ENCODE assay signal across 7 mouse cellular contexts in genomic region chr19:57362586-57362985, GRCm38 (mm10). TPM values are rescaled to one million over a fixed set of nuclear protein-coding genes. Genes with fewer than 3 reads are reported as not detected.
DNase-seq lines count a peak whose midpoint lies in the region; ATAC-seq and TF ChIP-seq lines count a peak whose summit lies in the region.

No protein-coding gene starts in this region.

- H3K27me3 ChIP-seq in liver, adult 2 months (ENCODE audit: control insufficient read depth, insufficient read depth, low read length) = no peaks in the 10 kb centered on the region
- no peaks in the 10 kb centered on the region for H3K27me3 ChIP-seq in embryonic facial prominence, embryonic 13.5 days
- no peaks in the 10 kb centered on the region for H3K27me3 ChIP-seq in intestine, embryonic 15.5 days (replicated peaks)
- H3K27me3 ChIP-seq in thymus, adult 2 months (ENCODE audit: control insufficient read depth, insufficient read depth, low read length) = no peaks in the 10 kb centered on the region

- no peak for TF ChIP-seq CTCF in liver, adult 2 months (IDR thresholded peaks at IDR 0.05; ENCODE audit: low read depth, low read length)
- no peak for TF ChIP-seq CTCF in thymus, adult 2 months (IDR thresholded peaks at IDR 0.05; ENCODE audit: borderline replicate concordance, control insufficient read depth, extremely low read depth, insufficient read depth, low read length, poor library complexity)

- no peak for ATAC-seq in embryonic facial prominence, embryonic 13.5 days (ENCODE audit: insufficient number of reproducible peaks, insufficient read depth, low FRiP score, low TSS enrichment, low read depth)
- no peak for ATAC-seq in intestine, embryonic 15.5 days

- no peaks in the 10 kb centered on the region for H3K9me3 ChIP-seq in embryonic facial prominence, embryonic 13.5 days
- no peaks in the 10 kb centered on the region for H3K9me3 ChIP-seq in intestine, embryonic 15.5 days

- H3K27ac ChIP-seq in liver, adult 2 months (replicated peaks; ENCODE audit: insufficient read depth, low read depth, low read length) = peak overlapping the region; percentile 91
- 0 out of 2 replicates have a peak overlapping the region, but pooled peaks have one; percentile 2 for H3K27ac ChIP-seq in embryonic facial prominence, embryonic 13.5 days
- H3K27ac ChIP-seq in intestine, embryonic 15.5 days = no peak overlapping the region
- H3K27ac ChIP-seq in thymus, adult 2 months (ENCODE audit: control insufficient read depth, insufficient read depth, low read length) = no peak overlapping the region

- 16% methylated on average over 5 of the region's 5 CpGs for WGBS in liver, adult 2 months
- WGBS in embryonic facial prominence, embryonic 13.5 days = 14% methylated on average over 5 of the region's 5 CpGs
- 35% methylated on average over 5 of the region's 5 CpGs for WGBS in intestine, embryonic 15.5 days
- 72% methylated on average over 5 of the region's 5 CpGs for WGBS in thymus, adult 2 months

- peaks cover 15% of the 10 kb centered on the region; the same call in 1 of the 2 replicates for H3K79me2 ChIP-seq in liver, adult 2 months (ENCODE audit: control insufficient read depth, insufficient read depth, low read length)

- peaks cover 30% of the 10 kb centered on the region for H3K4me1 ChIP-seq in liver, adult 2 months (ENCODE audit: control insufficient read depth, insufficient read depth, low read length)
- H3K4me1 ChIP-seq in embryonic facial prominence, embryonic 13.5 days = peaks cover 68% of the 10 kb centered on the region
- peaks cover 53% of the 10 kb centered on the region for H3K4me1 ChIP-seq in intestine, embryonic 15.5 days (replicated peaks)
- peaks cover 49% of the 10 kb centered on the region for H3K4me1 ChIP-seq in thymus, adult 2 months (replicated peaks; ENCODE audit: control insufficient read depth, insufficient read depth, low read length)

- no peak for TF ChIP-seq POLR2A in liver, adult 2 months (IDR thresholded peaks at IDR 0.05; ENCODE audit: extremely low read depth, insufficient read depth, low read length)
- TF ChIP-seq POLR2A in thymus, adult 2 months (IDR thresholded peaks at IDR 0.05; ENCODE audit: control insufficient read depth, extremely low read depth, insufficient read depth, low read length, poor library complexity) = no peak

- H3K4me2 ChIP-seq in embryonic facial prominence, embryonic 13.5 days = peak overlapping the region; percentile 69
- H3K4me2 ChIP-seq in intestine, embryonic 15.5 days (replicated peaks) = peak overlapping the region; percentile 49

- peak overlapping the region; percentile 62 for H3K9ac ChIP-seq in liver, adult 2 months (ENCODE audit: low read depth, low read length)
- peak overlapping the region; percentile 66 for H3K9ac ChIP-seq in embryonic facial prominence, embryonic 13.5 days
- H3K9ac ChIP-seq in intestine, embryonic 15.5 days = no peak overlapping the region

- H3K4me3 ChIP-seq in liver, adult 2 months (ENCODE audit: insufficient read depth, low read depth, low read length) = peak overlapping the region; percentile 38
- peak overlapping the region; percentile 30 for H3K4me3 ChIP-seq in embryonic facial prominence, embryonic 13.5 days
- H3K4me3 ChIP-seq in intestine, embryonic 15.5 days (replicated peaks) = peak overlapping the region; percentile 19
- no peak overlapping the region for H3K4me3 ChIP-seq in thymus, adult 2 months (ENCODE audit: control insufficient read depth, insufficient read depth, low read length)

- H3K36me3 ChIP-seq in liver, adult 2 months (ENCODE audit: control insufficient read depth, insufficient read depth, low read length) = 0 out of 2 replicates have a peak, but pooled peaks cover under 1% of the 10 kb centered on the region
- no peaks in the 10 kb centered on the region for H3K36me3 ChIP-seq in embryonic facial prominence, embryonic 13.5 days
- H3K36me3 ChIP-seq in intestine, embryonic 15.5 days = no peaks in the 10 kb centered on the region
- H3K36me3 ChIP-seq in thymus, adult 2 months (ENCODE audit: control insufficient read depth, insufficient read depth, low read length) = no peaks in the 10 kb centered on the region

- DNase-seq in liver, adult 2 months (ENCODE audit: extremely low read depth, low read depth, low spot score) = peak; percentile 76
- no peak for DNase-seq in liver
- DNase-seq in skeletal muscle tissue, adult 2 months (ENCODE audit: low read depth, low spot score) = peak; percentile 76
- no peak for DNase-seq in thymus, adult 2 months
- DNase-seq in thymus, postnatal 0 days (ENCODE audit: low spot score) = no peak

RNA-seq across cellular contexts. Expression of gene Fam160b1, which starts 2.1 kb away (rescaled TPM):
- total RNA-seq in liver, adult 2 months (2014; rRNA removed) = 18.4 and 21.7 TPM in 2 replicates
- 10.6 and 10.9 TPM in 2 replicates for polyA plus RNA-seq in liver, adult 2 months (2012; rRNA removed)
- polyA plus RNA-seq in embryonic facial prominence, embryonic 13.5 days (2015; fragmentation: Nextera tagmentation; extraction: Ambion mirVana) = 15.2 and 16.6 TPM in 2 replicates
- 11.7 and 12.8 TPM in 2 replicates for polyA plus RNA-seq in intestine, embryonic 15.5 days (2015; fragmentation: Nextera tagmentation; extraction: Ambion mirVana)
- 26.1 and 28.3 TPM in 2 replicates for polyA plus RNA-seq in thymus, adult 2 months (2012; rRNA removed)
- 14.3 and 17.0 TPM in 2 replicates for polyA plus RNA-seq in thymus, postnatal 0 days (2015; fragmentation: Nextera tagmentation; extraction: Ambion mirVana)

RNA-seq across cellular contexts. Expression of gene Ablim1, which starts 47.9 kb away (rescaled TPM):
- 23.7 and 35.2 TPM in 2 replicates for total RNA-seq in liver, adult 2 months (2014; rRNA removed)
- polyA plus RNA-seq in liver, adult 2 months (2012; rRNA removed) = 16.4 and 16.6 TPM in 2 replicates
- 33.3 and 36.0 TPM in 2 replicates for polyA plus RNA-seq in embryonic facial prominence, embryonic 13.5 days (2015; fragmentation: Nextera tagmentation; extraction: Ambion mirVana)
- 28.0 and 31.2 TPM in 2 replicates for polyA plus RNA-seq in intestine, embryonic 15.5 days (2015; fragmentation: Nextera tagmentation; extraction: Ambion mirVana)
- 216 and 231 TPM in 2 replicates for polyA plus RNA-seq in thymus, adult 2 months (2012; rRNA removed)
- 148 and 166 TPM in 2 replicates for polyA plus RNA-seq in thymus, postnatal 0 days (2015; fragmentation: Nextera tagmentation; extraction: Ambion mirVana)

Comparison
In these comparisons a context has a peak if more than half of its experiments do, and no peak if none do; other contexts are left out.
1. DNase-seq: peak in liver, adult 2 months (single experiment) and skeletal muscle tissue, adult 2 months (single experiment); none in liver (single experiment), thymus, adult 2 months (single experiment) and thymus, postnatal 0 days (single experiment).
2. H3K27ac ChIP-seq: peak in liver, adult 2 months (single experiment) and embryonic facial prominence, embryonic 13.5 days (single experiment); none in intestine, embryonic 15.5 days (single experiment) and thymus, adult 2 months (single experiment).